Mouse (Mus musculus) cortical plate, adult 2 months (tissue): ENCODE results near the gene Tmem191c.

Experiments used
- CTCF ChIP-seq: fragments of 200-500 bp; IDR thresholded peaks from 2 replicates; pipeline ENCODE4 v1.5.1; 2011; ENCODE audit warnings: mild to moderate bottlenecking, control low read depth, low read length; ENCODE audit not compliant: insufficient read depth; ENCODE audit errors: extremely low read depth
- POLR2A ChIP-seq: fragments of 200-500 bp; IDR thresholded peaks from 2 replicates; pipeline ENCODE4 v1.6.1; 2011; ENCODE audit warnings: mild to moderate bottlenecking, low read length, control low read depth; ENCODE audit not compliant: insufficient read depth; ENCODE audit errors: extremely low read depth

DNA sequence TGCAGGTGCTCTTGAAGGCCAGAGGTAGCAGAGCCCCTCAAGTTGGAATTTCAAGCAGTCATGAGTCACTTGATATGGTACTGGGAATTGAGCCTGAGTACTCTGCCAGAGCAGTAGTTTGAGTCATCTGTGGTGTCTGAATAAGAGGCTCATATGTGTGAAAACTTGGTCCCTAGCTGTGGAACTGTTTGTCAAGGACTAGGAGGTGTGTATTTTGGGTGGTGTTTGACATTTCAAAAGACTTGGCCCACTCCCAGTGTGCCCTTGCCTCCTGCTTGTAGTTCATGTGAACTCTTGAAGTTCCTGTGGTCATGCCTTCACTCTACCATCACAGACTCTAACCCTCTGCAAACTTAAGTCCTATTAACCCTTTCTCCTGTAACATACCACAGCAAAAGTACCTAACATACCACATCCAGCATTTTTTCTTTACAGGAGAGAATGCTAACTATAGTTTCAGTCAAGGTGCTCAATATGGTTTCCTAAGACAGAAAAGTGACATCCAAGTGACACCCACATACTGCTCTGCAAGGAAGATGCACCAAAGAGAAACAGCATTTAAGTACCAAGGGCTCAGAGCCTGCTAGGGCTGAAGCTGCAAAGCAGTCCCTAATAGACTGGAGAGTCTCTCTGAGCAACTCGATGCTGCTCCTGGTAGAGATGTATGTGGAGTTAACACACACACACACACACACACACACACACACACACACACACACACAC is 54.1 kb downstream of the Tmem191c start:
- TF ChIP-seq CTCF = no peak
- TF ChIP-seq POLR2A = no peak
